ENCODE assay signal across 22 mouse cellular contexts in the genomic region with DNA sequence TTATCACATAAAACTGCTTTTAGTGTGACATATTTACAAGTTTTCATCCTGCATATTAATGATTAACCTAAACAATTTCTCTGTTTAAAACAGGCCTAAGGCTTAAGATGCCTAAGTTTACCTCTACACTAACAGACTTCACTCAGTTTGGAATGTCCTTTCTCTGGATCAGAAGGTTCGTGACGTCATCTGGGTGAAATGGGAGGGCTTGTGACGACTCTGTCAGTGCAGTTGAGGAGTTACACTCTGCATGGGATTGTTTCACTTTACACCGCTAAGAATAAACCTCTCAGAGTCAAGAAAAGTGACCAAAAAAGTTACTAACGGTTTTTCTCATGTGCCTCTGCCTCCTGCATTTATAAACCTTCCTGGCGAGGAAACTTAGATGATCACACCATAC.
DNase-seq lines count a peak whose midpoint lies in the region; ATAC-seq and TF ChIP-seq lines count a peak whose summit lies in the region.
"Had no signal": no experiment of that assay in that cellular context is flagged by ENCODE, and none has a peak within 500 bp of the region (broad histone marks: within the 10 kb centered on the region; RNA-seq: fewer than 3 reads in every experiment).

No protein-coding gene starts in this region.

- H3K9ac ChIP-seq in kidney, postnatal 0 days (ENCODE audit: low read depth, low read length) = no peak overlapping the region
- no peak overlapping the region for H3K9ac ChIP-seq in stomach, embryonic 14.5 days (replicated peaks; ENCODE audit: low read depth, low read length)
- H3K9ac ChIP-seq: embryonic facial prominence, embryonic 12.5 days; forebrain, embryonic 15.5 days; heart, embryonic 15.5 days; hindbrain, embryonic 14.5 days had no signal

- CTCF ChIA-PET in Patski (lab: Charles Lee) = no interaction called here

- no peak overlapping the region for H3K4me3 ChIP-seq in kidney, adult 2 months (ENCODE audit: insufficient read depth, low read depth, low read length)
- H3K4me3 ChIP-seq in kidney, postnatal 0 days (replicated peaks; ENCODE audit: low read depth, low read length) = no peak overlapping the region
- no peak overlapping the region for H3K4me3 ChIP-seq in stomach, embryonic 14.5 days (ENCODE audit: low read depth, low read length)
- H3K4me3 ChIP-seq: embryonic facial prominence, embryonic 12.5 days; forebrain, embryonic 15.5 days; heart, adult 2 months; heart, embryonic 15.5 days; hindbrain, embryonic 10.5 days had no signal

- ATAC-seq in Patski = peak; percentile 94
- ATAC-seq in kidney, postnatal 0 days (replicated peaks; ENCODE audit: low FRiP score, low read depth) = peak; percentile 52; the same call in 1 of the 2 replicates
- ATAC-seq in stomach, embryonic 14.5 days (ENCODE audit: insufficient number of reproducible peaks, insufficient read depth, low FRiP score, low read depth) = 0 out of 2 replicates have a peak, but pooled peaks have one; percentile 46
- ATAC-seq: forebrain, embryonic 15.5 days had no signal

- no peaks in the 10 kb centered on the region for H3K27me3 ChIP-seq in kidney, adult 2 months (replicated peaks; ENCODE audit: control insufficient read depth, insufficient read depth, low read length)
- H3K27me3 ChIP-seq in Patski = no peaks in the 10 kb centered on the region
- H3K27me3 ChIP-seq in kidney, postnatal 0 days (ENCODE audit: insufficient read depth, low read length) = no peaks in the 10 kb centered on the region
- H3K27me3 ChIP-seq in stomach, embryonic 14.5 days (ENCODE audit: control insufficient read depth, insufficient read depth, low read length) = no peaks in the 10 kb centered on the region
- H3K27me3 ChIP-seq: embryonic facial prominence, embryonic 12.5 days; forebrain, embryonic 15.5 days; heart, embryonic 15.5 days had no signal

- peak overlapping the region; percentile 51; the same call in 1 of the 2 replicates for H3K27ac ChIP-seq in kidney, adult 2 months (ENCODE audit: insufficient read depth, low read depth, low read length)
- no peak overlapping the region for H3K27ac ChIP-seq in kidney, postnatal 0 days
- no peak overlapping the region; the same call in 1 of the 2 replicates for H3K27ac ChIP-seq in stomach, embryonic 14.5 days (ENCODE audit: low read length)
- H3K27ac ChIP-seq: embryonic facial prominence, embryonic 12.5 days; forebrain, embryonic 15.5 days; heart, adult 2 months; heart, embryonic 15.5 days; hindbrain, embryonic 10.5 days; hindbrain, embryonic 14.5 days had no signal

- in situ Hi-C loops in Patski (cut with MboI; ENCODE audit: low pct_unique_long_range_greater_than_20kb) = no loop called here

- H3K9me3 ChIP-seq in kidney, postnatal 0 days (replicated peaks; ENCODE audit: low read length) = no peaks in the 10 kb centered on the region
- H3K9me3 ChIP-seq in stomach, embryonic 14.5 days (ENCODE audit: control insufficient read depth, low read depth, low read length) = no peaks in the 10 kb centered on the region
- H3K9me3 ChIP-seq: embryonic facial prominence, embryonic 12.5 days; forebrain, embryonic 15.5 days; heart, embryonic 15.5 days; hindbrain, embryonic 10.5 days had no signal

- H3K4me2 ChIP-seq in kidney, postnatal 0 days (ENCODE audit: low read length) = no peak overlapping the region
- no peak overlapping the region for H3K4me2 ChIP-seq in stomach, embryonic 14.5 days (replicated peaks; ENCODE audit: low read depth, low read length)
- H3K4me2 ChIP-seq: embryonic facial prominence, embryonic 12.5 days; forebrain, embryonic 15.5 days; heart, embryonic 11.5 days; heart, embryonic 15.5 days; hindbrain, embryonic 14.5 days had no signal

- H3K4me1 ChIP-seq in kidney, adult 2 months (ENCODE audit: control insufficient read depth, insufficient read depth, low read length) = peaks cover 6% of the 10 kb centered on the region; the same call in 1 of the 2 replicates
- no peaks in the 10 kb centered on the region for H3K4me1 ChIP-seq in kidney, postnatal 0 days (replicated peaks; ENCODE audit: insufficient read depth, low read length)
- H3K4me1 ChIP-seq in stomach, embryonic 14.5 days (ENCODE audit: control insufficient read depth, insufficient read depth, low read length) = peaks cover 4% of the 10 kb centered on the region; the same call in 1 of the 2 replicates
- H3K4me1 ChIP-seq: embryonic facial prominence, embryonic 12.5 days; forebrain, embryonic 15.5 days; heart, embryonic 15.5 days; hindbrain, embryonic 10.5 days had no signal

- no peaks in the 10 kb centered on the region for H3K36me3 ChIP-seq in kidney, adult 2 months (ENCODE audit: control insufficient read depth, insufficient read depth, low read length)
- no peaks in the 10 kb centered on the region for H3K36me3 ChIP-seq in kidney, postnatal 0 days (ENCODE audit: insufficient read depth, low read length)
- no peaks in the 10 kb centered on the region for H3K36me3 ChIP-seq in stomach, embryonic 14.5 days (ENCODE audit: control insufficient read depth, insufficient read depth, low read length)
- H3K36me3 ChIP-seq: embryonic facial prominence, embryonic 12.5 days; forebrain, embryonic 15.5 days; heart, embryonic 15.5 days; hindbrain, embryonic 10.5 days had no signal

- peak; percentile 48 for DNase-seq in kidney, adult 2 months
- DNase-seq in kidney, adult 18-20 months = no peak
- no peak for DNase-seq in Patski (ENCODE audit: low read depth, low spot score)
- DNase-seq in kidney, postnatal 0 days (ENCODE audit: low spot score) = peak; percentile 29
- DNase-seq in left cerebral cortex, adult 18-20 months (ENCODE audit: low spot score in 2 of 2) = no peak
- no peak for DNase-seq in left cerebral cortex, adult 9 months (ENCODE audit: low spot score in 2 of 2)
- DNase-seq in frontal cortex, adult 2 months (ENCODE audit: extremely low spot score in 1 of 2, low spot score in 1 of 2) = no peak
- DNase-seq: adrenal gland, postnatal 10 days; cerebellum, adult 11 months; cerebellum, adult 8-10 months; cerebellum, postnatal 14 days; embryo, embryonic 11 days; gastrocnemius, postnatal 10 days; heart, adult 2 months; heart, postnatal 14 days had no signal

- TF ChIP-seq POLR2A in kidney, adult 2 months (IDR thresholded peaks at IDR 0.05; ENCODE audit: low read depth, low read length) = no peak

- 45% methylated on average over 6 of the region's 6 CpGs for WGBS in kidney, adult 2 months
- WGBS in kidney, postnatal 0 days = 58% methylated on average over 6 of the region's 6 CpGs
- WGBS in stomach, embryonic 14.5 days = 33% methylated on average over 6 of the region's 6 CpGs

- POLR2A ChIA-PET in Patski (lab: Charles Lee) = no interaction called here

- TF ChIP-seq CTCF in kidney, adult 2 months (conservative IDR thresholded peaks at IDR 0.05; ENCODE audit: insufficient read depth, insufficient read length, low read depth, low read length) = no peak
- no peak for TF ChIP-seq CTCF in Patski (IDR thresholded peaks at IDR 0.05)
- TF ChIP-seq CTCF in kidney, postnatal 0 days (IDR thresholded peaks at IDR 0.05; ENCODE audit: low read depth) = no peak

Comparison
In these comparisons a context has a peak if more than half of its experiments do, and no peak if none do; other contexts are left out.
1. DNase-seq: peak in kidney, adult 2 months (single experiment) and kidney, postnatal 0 days (single experiment); none in kidney, adult 18-20 months (single experiment), Patski (single experiment), left cerebral cortex, adult 18-20 months (0 of 2), left cerebral cortex, adult 9 months (0 of 2) and frontal cortex, adult 2 months (0 of 2).
2. Peak in every context shown above with its lines, with median percentiles within 50 percentile points of each other: ATAC-seq.